Mouse (Mus musculus): ENCODE results near the gene Gm45337. TPM values are rescaled to one million over a fixed set of nuclear protein-coding genes. Genes with fewer than 3 reads are reported as not detected.
"Not testable (repeated sequence)": the region's sequence is repeated elsewhere in the genome, so short reads cannot be mapped to it uniquely, and the experiment has no call there.

The Gm45337 gene
- total RNA-seq, 2 experiments from 2014 or later = not detected

DNA sequence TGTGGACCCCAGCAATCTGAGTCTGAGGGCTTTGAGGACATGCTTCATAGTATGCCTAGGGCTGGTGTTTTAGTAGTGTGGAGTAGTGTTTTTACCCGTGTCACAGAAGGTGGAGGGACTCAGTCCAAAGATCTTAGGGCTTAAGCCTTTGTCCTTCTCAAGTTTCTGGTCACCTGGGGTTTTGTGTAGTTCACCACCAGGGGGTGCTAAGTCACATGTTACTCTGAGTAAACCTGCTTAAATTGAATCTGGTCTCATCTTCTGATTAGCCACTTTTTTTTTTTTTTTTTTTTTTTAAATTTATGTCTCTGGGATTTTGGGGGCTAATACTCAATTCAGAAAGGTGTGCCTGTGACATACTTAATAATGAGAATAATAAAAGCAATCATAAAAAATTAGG lies 1.6 kb upstream of the Gm45337 start:
- intact Hi-C loops (cut with DNase I) = loop anchor here (1.0 kb wide), 1 partner anchor 104 kb away; no protein-coding TSS in a partner anchor
- TF ChIP-seq CTCF (IDR thresholded peaks at IDR 0.05) = peak; percentile 60
- no peak overlapping the region for H3K27ac ChIP-seq
- H3K4me3 ChIP-seq = no peak overlapping the region
- peak; percentile 18 to 30 for DNase-seq (ENCODE audit: extremely low spot score in 1 of 2, low spot score in 2 of 2)

DNA sequence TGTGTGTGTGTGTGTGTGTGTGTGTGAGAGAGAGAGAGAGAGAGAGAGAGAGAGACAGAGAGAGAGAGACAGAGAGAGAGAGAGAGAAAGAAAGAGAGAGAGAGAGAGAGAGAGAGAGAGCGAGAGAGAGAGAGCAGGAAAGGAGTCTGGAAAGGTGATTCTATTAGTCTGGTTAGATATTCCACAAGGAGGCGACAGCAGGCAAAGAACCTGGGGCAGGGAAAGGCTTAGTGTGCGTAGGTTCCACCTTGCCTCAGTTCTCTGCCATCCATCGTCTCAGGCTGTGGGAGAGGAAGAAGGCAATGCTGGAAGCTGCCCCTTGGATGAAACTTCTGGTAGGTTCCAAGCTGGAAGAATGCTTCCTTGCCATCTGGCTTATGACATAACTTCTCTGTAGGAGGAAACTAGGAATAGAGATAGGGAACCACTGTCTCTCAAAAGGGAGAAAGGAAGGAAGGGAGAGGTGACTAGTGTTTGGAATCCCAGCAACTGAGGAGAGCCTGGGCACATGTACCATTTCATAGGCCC lies 1.1 kb upstream of the Gm45337 start:
- no peak overlapping the region for H3K27ac ChIP-seq
- no peak overlapping the region for H3K4me3 ChIP-seq
- DNase-seq (ENCODE audit: extremely low spot score in 1 of 2, low spot score in 2 of 2) = peak in 1 of 2 experiments; percentile 11
- TF ChIP-seq CTCF (IDR thresholded peaks at IDR 0.05) = no peak
- intact Hi-C loops (cut with DNase I) = no loop called here

- H3K4me3 ChIP-seq; DNase-seq (ENCODE audit: extremely low spot score in 1 of 2, low spot score in 2 of 2); intact Hi-C loops (cut with DNase I); H3K27ac ChIP-seq: not testable (repeated sequence)
Observed at GRCm38 (mm10) chr7:142143506-142144010, 849 bp downstream of the Gm45337 start.

DNA sequence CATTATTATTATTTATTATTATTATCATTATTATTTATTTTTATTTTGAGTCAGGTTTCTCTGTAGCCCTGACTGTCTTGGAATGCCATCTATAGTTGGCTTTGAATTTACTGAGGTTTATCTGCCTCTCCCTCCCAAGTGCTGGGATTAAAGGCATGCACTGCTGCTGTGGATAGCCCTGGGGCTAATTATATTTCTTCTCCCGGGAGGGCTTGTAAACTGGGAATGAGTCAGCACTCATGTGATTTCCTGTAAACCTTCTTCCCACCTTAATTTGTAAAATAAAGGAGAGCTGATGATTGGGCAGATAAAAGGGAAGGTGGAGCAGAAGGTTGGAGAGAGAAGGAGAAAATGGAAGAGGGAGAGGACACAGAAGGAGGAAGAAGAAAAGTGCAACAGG lies 3.7 kb downstream of the Gm45337 start:
- no peak for TF ChIP-seq CTCF (IDR thresholded peaks at IDR 0.05)
- no peak overlapping the region for H3K4me3 ChIP-seq
- intact Hi-C loops (cut with DNase I) = no loop called here

DNA sequence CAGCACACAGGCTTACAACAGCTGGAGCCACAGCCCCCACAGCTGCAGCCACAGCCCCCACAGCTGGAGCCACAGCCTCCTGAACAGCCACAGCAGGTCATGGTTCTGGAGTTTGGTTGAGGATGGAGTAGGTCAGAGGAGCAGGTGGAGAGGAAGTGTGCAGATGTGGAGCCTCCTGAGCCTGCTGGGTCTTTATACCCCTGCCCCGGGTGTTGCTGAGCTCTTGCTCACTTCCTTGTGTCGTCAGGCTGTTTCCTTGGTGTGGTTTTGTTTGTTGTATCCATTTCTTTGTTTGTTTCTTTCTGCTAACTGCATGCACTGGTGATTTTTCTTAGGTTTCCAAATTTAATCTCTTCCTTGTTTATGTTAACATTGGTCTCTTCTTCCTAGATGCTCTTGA lies 8.5 kb downstream of the Gm45337 start, which contains the start of gene Gm39115:
Gm39115 (minus strand) TSS at position 101 of the 400 bp plus-strand sequence.
- H3K27ac ChIP-seq; intact Hi-C loops (cut with DNase I); H3K4me3 ChIP-seq; DNase-seq (ENCODE audit: extremely low spot score in 1 of 2, low spot score in 2 of 2): not testable (repeated sequence)

More for the DNA sequence above, 3.7 kb downstream of the Gm45337 start:
- DNase-seq (ENCODE audit: extremely low spot score in 1 of 2, low spot score in 2 of 2) = no peak
- H3K27ac ChIP-seq = no peak overlapping the region

DNA sequence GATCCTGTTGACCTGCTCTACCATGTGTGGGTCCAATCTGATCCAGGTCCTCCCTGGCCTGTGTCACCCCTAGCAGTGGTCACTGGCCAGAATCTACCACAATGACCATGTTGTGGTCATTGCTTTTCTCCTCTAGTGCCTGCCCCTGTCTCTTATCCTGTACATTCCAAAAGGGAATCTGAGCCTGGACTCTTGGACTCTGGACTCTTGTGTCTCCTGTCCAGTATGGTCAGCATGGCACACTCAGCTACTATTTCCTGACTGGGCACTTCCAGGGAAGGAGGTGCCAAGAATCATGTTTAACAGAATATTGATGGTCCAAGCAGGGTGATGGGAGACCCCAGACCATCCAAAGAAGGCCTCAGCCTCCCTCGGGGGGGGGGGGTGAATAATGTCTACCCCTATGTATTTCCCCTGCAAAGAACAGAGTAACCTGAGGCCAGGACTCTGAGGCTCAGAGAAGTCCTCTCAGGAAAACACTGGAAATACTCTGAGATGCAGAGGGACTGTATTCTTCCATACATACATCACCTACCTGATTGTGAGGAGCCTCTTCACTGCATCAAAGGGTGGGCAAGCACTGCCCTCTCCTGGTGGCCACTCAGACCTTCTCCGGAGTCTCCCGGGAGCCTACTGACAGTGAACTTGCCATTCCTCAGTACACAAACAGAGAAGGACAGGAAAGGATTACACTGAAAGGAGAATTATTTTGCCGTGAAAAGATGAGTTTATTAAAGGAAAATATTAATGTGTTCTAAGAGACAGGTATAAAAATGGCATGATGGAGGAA lies 10.0 kb downstream of the Gm45337 start:
- intact Hi-C loops (cut with DNase I) = no loop called here
- no peak overlapping the region for H3K27ac ChIP-seq
- H3K4me3 ChIP-seq = no peak overlapping the region
- peak; percentile 48 for TF ChIP-seq CTCF (IDR thresholded peaks at IDR 0.05)
- peak in 1 of 2 experiments; percentile 17 for DNase-seq (ENCODE audit: extremely low spot score in 1 of 2, low spot score in 2 of 2)

DNA sequence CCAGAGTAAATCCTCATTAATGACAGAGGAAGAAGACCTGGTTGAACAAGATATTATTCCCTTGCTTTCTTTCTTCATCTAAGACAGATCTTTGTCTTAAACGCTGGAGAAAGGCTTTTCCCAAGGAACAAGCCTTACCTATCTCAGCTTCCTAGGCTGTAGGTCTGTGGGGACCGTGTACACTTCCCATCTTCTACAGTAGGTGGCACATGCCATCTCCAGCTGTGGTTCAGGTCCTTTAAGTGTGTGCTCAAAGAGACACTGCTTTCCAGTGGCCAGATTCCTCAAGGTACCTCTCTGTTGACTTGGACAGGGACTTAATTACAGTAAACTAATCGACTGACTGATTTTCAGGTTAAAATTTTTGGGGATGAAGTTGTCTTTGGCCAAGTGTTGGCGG lies 15.6 kb downstream of the Gm45337 start:
- intact Hi-C loops (cut with DNase I) = no loop called here
- H3K27ac ChIP-seq = no peak overlapping the region

GRCm38 (mm10) chr7:142120629-142121028 lies 23.8 kb downstream of the Gm45337 start, which contains the start of gene Gm45618:
TSS of gene Gm45618 (minus strand) at chr7:142120729.
- H3K27ac ChIP-seq; H3K4me3 ChIP-seq; DNase-seq (ENCODE audit: extremely low spot score in 1 of 2, low spot score in 2 of 2); intact Hi-C loops (cut with DNase I): not testable (repeated sequence)

More for the DNA sequence above, 15.6 kb downstream of the Gm45337 start:
- TF ChIP-seq CTCF (IDR thresholded peaks at IDR 0.05) = no peak
- no peak overlapping the region for H3K4me3 ChIP-seq
- DNase-seq (ENCODE audit: extremely low spot score in 1 of 2, low spot score in 2 of 2) = no peak

- TF ChIP-seq CTCF (IDR thresholded peaks at IDR 0.05) = peak; percentile 56
- Histone ChIP-seq H3K27ac (no peak overlapping the region), H3K4me3 (no peak overlapping the region)
- DNase-seq (ENCODE audit: extremely low spot score in 1 of 2, low spot score in 2 of 2) = no peak
- intact Hi-C loops (cut with DNase I) = no loop called here
Observed at GRCm38 (mm10) chr7:142119632-142120031, 24.8 kb downstream of the Gm45337 start.

GRCm38 (mm10) chr7:142104747-142105146 lies 39.7 kb downstream of the Gm45337 start:
- no peak overlapping the region for H3K4me3 ChIP-seq
- H3K27ac ChIP-seq = no peak overlapping the region
- intact Hi-C loops (cut with DNase I) = no loop called here
- no peak for TF ChIP-seq CTCF (IDR thresholded peaks at IDR 0.05)
- no peak for DNase-seq (ENCODE audit: extremely low spot score in 1 of 2, low spot score in 2 of 2)

DNA sequence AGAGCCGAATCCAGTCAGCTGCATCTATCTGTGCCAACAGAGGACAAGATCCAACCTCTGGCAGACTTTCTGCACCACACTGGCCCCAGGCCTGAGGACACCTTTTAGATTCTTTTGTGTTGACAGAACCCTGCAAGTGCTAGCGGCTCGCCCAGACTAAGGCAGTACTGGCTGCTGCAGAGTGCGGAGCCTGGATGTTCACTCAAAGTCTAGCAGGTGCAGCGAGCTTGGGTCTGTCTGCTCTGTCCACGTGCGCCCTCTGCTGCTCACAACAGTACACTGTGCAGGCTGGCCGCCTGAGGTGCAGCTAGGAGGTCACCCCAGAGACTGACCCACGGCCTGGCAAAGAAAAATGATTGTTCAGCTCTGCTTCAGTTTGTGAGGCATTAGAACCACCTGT lies 46.6 kb downstream of the Gm45337 start:
- peak; percentile 80 to 83 for DNase-seq (ENCODE audit: extremely low spot score in 1 of 2, low spot score in 2 of 2)
- Histone ChIP-seq H3K27ac (no peak overlapping the region), H3K4me3 (no peak overlapping the region)
- intact Hi-C loops (cut with DNase I) = loop anchor here (1.0 to 5.0 kb wide), 3 partner anchors 26 to 81 kb away; partner anchors contain the start of gene Mob2
- TF ChIP-seq CTCF (IDR thresholded peaks at IDR 0.05) = peak; percentile 91

DNA sequence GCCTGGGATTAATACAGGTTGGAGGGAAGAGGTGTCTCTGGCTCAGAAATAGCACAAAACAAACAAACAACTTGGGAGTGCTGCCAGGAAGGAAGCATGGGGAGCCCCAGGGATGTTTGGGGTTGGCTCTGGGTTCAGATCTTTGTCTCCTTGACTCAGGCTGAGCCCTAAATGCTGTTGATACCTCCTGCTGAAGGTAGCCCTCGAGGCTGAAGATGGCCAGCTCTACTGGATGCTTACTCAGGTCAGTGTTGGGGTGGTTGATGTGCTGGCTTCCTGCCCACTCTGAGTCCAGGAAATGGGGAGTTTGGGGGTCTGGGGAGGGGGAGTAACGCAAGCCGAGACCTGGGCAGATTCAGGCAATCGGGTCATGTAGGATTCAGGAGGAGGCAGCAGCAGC lies 47.7 kb downstream of the Gm45337 start:
- Histone ChIP-seq H3K27ac (no peak overlapping the region), H3K4me3 (no peak overlapping the region)
- no peak for DNase-seq (ENCODE audit: extremely low spot score in 1 of 2, low spot score in 2 of 2)
- intact Hi-C loops (cut with DNase I) = loop anchor here (5.0 kb wide), 1 partner anchor 34 kb away; the partner anchor contains the start of gene Mob2
- TF ChIP-seq CTCF (IDR thresholded peaks at IDR 0.05) = no peak

All from left cerebral cortex, adult 2 months (tissue).